Mouse (Mus musculus): Measurements from ENCODE around the gene Atg101. TPM values are rescaled to one million over a fixed set of nuclear protein-coding genes. Genes with fewer than 3 reads are reported as not detected.

Atg101 gene
- polyA plus RNA-seq, 1 experiment from 2014 or later = 79.8 TPM

DNA sequence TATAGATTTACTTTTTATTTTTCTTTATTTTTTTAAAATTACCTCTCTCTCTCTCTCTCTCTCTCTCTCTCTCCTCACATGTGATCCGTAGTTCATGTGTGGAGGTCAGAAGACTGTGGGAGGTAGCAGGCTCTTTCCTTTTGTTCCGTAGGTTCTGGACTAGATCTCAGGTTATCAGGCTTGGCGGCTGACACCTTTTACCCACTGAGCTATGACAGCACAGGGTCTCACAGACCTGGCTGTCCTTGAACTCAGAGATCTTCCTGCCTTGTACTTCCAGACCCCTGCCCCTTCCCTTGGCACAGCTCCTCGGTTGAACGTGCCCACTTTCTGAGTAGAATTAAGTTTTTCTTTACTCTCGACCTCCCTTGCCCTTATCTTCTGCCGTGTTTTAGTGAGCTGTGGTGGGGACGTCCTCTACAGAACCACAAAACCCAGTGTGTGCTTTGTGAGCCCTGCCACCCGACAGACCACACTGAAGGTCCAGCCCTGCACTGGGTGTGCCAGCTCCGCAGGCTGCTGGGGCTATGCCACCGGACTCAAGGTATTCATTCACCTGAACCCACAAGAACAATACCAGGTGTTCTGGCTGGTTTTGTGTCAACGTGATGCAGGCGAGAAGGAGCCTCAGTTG is 32.3 kb downstream of the Atg101 start:
- H3K9me3 ChIP-seq (replicated peaks; ENCODE audit: control insufficient read depth, low read length, poor library complexity, severe bottlenecking) = no peaks in the 10 kb centered on the region
- no peak for ATAC-seq
- peak overlapping the region; percentile 33 for H3K4me2 ChIP-seq (ENCODE audit: low read length)
- WGBS = 78% methylated on average over 13 of the region's 13 CpGs
- H3K27me3 ChIP-seq (ENCODE audit: control insufficient read depth, insufficient read depth, low read depth, low read length) = no peaks in the 10 kb centered on the region
- H3K36me3 ChIP-seq (ENCODE audit: control insufficient read depth, insufficient read depth, low read length) = no peaks in the 10 kb centered on the region
- no peak overlapping the region for H3K9ac ChIP-seq (ENCODE audit: low read depth, low read length)
- peak overlapping the region; percentile 19; the same call in 1 of the 2 replicates for H3K4me3 ChIP-seq (ENCODE audit: low read depth, low read length)
- no peak overlapping the region for H3K27ac ChIP-seq (ENCODE audit: low read length)
- H3K4me1 ChIP-seq (ENCODE audit: control insufficient read depth, insufficient read depth, low read length) = peaks cover 3% of the 10 kb centered on the region

DNA sequence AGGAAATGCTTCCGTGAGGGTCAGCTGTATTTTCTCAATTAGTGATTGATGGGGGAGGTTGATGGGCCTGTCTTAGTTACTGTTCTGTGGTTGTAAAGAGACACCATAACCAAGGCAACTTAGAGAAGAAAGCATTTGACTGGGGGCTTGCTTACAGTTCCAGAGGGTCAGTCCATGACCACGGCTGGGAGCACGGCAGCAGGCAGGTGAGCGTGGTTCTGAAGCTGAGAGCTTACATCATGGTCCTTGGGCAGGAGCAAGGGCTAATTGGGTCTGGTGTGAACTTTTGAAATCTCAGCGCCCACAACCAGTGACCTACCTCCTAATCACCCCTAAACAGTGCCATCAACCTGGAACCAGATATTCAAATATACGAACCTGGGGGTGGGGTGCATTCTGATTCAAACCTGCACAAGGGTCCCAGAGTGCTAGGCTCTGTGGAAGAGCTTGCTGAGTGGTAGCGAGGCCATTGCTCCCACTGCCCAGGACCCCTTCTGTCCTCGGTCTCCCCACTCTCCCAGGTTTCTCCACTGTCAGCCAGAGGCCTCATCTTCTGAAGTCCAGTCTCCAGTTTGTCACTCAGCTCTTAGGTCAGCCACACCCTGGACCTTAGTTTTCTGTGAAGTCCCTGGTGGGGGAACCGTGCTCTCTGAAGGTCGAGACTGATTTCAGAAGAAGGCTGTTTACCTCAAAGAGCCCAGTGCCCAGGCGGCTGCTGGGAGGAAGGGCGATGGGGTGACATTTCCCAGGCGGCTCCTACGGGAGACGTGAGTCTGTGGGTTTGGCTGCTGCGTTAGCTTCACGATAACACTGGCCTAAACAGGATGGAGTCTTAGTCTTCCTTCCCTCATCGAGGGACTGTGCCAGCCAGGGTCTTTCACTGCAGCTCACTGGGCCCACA is 33.1 kb downstream of the Atg101 start:
- Histone ChIP-seq H3K4me1 (ENCODE audit: control insufficient read depth, insufficient read depth, low read length) (peaks cover 3% of the 10 kb centered on the region), H3K9me3 (replicated peaks; ENCODE audit: control insufficient read depth, low read length, poor library complexity, severe bottlenecking) (no peaks in the 10 kb centered on the region), H3K27me3 (ENCODE audit: control insufficient read depth, insufficient read depth, low read depth, low read length) (no peaks in the 10 kb centered on the region), H3K4me2 (ENCODE audit: low read length) (no peak overlapping the region), H3K4me3 (ENCODE audit: low read depth, low read length) (no peak overlapping the region), H3K27ac (ENCODE audit: low read length) (no peak overlapping the region), H3K9ac (ENCODE audit: low read depth, low read length) (no peak overlapping the region), H3K36me3 (ENCODE audit: control insufficient read depth, insufficient read depth, low read length) (no peaks in the 10 kb centered on the region)
- no peak for ATAC-seq
- WGBS = 83% methylated on average over 18 of the region's 18 CpGs

DNA sequence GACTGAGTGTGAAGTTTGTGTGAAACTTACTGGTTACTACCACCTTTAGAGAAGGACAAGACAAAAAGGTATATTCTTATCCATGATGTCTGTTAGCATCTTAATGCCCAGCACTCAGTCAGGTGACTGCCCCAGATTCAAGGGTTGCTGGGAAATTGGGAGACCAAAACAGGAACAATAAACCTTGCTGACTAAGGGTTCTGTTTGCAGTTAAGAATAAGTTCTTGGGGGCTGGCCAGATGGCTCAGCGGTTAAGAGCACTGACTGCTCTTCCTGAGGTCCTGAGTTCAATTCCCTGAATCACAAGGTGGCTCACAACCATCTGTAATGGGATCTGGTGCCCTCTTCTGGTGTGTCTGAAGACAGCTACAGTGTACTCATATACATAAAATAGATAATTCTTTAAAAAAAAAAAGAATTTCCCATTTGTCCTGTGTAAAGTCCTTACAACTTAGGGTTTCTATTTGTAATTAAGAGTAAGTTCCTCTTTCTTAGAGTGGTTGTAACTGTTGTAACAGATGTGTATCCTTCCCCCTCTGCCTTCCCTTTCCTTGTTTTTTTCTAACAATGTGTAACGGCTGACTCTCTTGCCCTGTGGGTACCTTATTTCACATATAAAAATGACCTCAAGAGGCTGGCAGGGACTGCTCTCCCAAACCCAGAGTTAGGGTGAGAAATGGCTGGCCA is 33.9 kb downstream of the Atg101 start:
- H3K4me2 ChIP-seq (ENCODE audit: low read length) = no peak overlapping the region
- H3K4me1 ChIP-seq (ENCODE audit: control insufficient read depth, insufficient read depth, low read length) = peaks cover 3% of the 10 kb centered on the region
- no peaks in the 10 kb centered on the region for H3K36me3 ChIP-seq (ENCODE audit: control insufficient read depth, insufficient read depth, low read length)
- H3K27me3 ChIP-seq (ENCODE audit: control insufficient read depth, insufficient read depth, low read depth, low read length) = no peaks in the 10 kb centered on the region
- WGBS = 87% methylated on average over 2 of the region's 2 CpGs
- no peak overlapping the region for H3K9ac ChIP-seq (ENCODE audit: low read depth, low read length)
- H3K9me3 ChIP-seq (replicated peaks; ENCODE audit: control insufficient read depth, low read length, poor library complexity, severe bottlenecking) = no peaks in the 10 kb centered on the region
- no peak overlapping the region for H3K27ac ChIP-seq (ENCODE audit: low read length)
- no peak overlapping the region for H3K4me3 ChIP-seq (ENCODE audit: low read depth, low read length)
- ATAC-seq = no peak

DNA sequence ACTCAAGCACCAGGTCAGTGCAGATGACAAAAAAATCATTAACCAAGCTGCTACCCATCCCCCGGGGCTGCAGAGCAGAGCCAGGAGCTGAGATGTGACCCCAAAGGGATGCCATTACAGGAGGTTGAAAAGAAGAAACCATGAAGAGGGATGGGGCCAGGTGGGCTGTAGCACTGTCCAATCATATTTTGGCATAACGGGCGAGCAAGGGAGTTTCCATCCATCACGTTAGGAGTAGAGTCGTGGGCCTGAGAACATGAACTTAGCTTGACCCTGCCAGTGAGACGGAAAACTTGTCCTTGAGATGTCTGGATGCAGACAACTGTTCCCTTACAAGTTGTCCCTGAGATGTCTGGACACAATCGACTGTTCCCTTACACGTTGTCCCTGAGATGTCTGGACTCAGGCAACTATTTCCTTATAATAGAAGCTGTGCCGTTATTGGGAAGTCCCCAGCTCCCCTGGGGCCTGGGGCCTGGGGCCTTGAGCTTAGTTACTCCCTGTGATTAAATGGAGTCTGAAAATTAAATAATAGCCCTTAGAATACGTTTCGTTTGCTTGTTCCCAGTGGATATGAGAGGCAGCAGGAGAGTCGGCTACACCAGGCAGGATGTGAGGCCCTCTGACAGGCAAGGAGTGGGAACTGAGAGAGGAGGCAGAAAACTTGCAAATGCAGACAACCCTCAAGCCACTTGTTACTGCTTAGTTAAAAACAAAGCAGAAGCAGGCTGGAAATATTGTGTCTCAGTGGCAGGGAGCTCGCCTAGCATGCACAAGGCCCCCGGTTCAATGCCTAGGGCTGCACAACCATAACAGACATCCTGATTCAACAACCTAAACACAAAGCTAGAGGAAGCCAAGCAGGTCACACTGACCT is 35.1 kb downstream of the Atg101 start:
- peaks cover 3% of the 10 kb centered on the region for H3K4me1 ChIP-seq (ENCODE audit: control insufficient read depth, insufficient read depth, low read length)
- 69% methylated on average over 14 of the region's 14 CpGs for WGBS

DNA sequence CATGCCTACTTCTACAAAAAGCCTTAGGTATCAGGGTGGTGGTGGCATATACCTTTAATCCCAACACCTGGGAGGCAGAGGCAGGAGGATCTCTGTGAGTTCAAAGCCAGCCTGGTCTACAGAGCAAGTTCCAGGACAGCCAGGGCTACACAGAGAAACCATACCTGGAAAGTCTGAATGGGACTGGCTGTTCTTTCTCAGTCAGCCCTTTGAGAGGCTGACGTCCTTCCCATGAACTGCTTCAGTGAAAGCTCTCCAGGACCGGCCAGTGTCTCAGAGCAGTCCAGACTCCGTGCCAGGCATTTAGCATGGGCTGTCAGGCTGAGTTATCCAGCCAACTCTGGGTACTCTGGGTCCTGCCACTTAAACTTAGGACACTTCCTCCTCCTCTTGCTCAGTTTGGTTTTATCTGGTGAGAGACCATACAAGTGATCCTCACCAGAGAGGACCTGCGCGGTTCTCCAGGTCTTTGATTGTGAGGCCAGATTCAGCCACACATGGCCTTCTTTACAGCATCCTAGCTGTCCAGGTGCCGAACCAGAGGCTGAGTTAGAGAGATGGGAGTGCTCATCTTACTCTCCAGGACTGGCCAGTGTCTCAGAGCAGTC is 36.0 kb downstream of the Atg101 start:
- Histone ChIP-seq H3K4me2 (ENCODE audit: low read length) (no peak overlapping the region), H3K4me3 (ENCODE audit: low read depth, low read length) (no peak overlapping the region), H3K36me3 (ENCODE audit: control insufficient read depth, insufficient read depth, low read length) (no peaks in the 10 kb centered on the region), H3K4me1 (ENCODE audit: control insufficient read depth, insufficient read depth, low read length) (peaks cover 3% of the 10 kb centered on the region), H3K27me3 (ENCODE audit: control insufficient read depth, insufficient read depth, low read depth, low read length) (no peaks in the 10 kb centered on the region), H3K27ac (ENCODE audit: low read length) (no peak overlapping the region), H3K9me3 (replicated peaks; ENCODE audit: control insufficient read depth, low read length, poor library complexity, severe bottlenecking) (no peaks in the 10 kb centered on the region), H3K9ac (ENCODE audit: low read depth, low read length) (no peak overlapping the region)
- 88% methylated on average over 6 of the region's 6 CpGs for WGBS
- no peak for ATAC-seq

More for the DNA sequence above, 35.1 kb downstream of the Atg101 start:
- no peak overlapping the region for H3K4me3 ChIP-seq (ENCODE audit: low read depth, low read length)
- no peaks in the 10 kb centered on the region for H3K9me3 ChIP-seq (replicated peaks; ENCODE audit: control insufficient read depth, low read length, poor library complexity, severe bottlenecking)
- no peak overlapping the region for H3K4me2 ChIP-seq (ENCODE audit: low read length)
- ATAC-seq = no peak
- H3K9ac ChIP-seq (ENCODE audit: low read depth, low read length) = no peak overlapping the region
- no peak overlapping the region for H3K27ac ChIP-seq (ENCODE audit: low read length)
- H3K27me3 ChIP-seq (ENCODE audit: control insufficient read depth, insufficient read depth, low read depth, low read length) = no peaks in the 10 kb centered on the region
- no peaks in the 10 kb centered on the region for H3K36me3 ChIP-seq (ENCODE audit: control insufficient read depth, insufficient read depth, low read length)

DNA sequence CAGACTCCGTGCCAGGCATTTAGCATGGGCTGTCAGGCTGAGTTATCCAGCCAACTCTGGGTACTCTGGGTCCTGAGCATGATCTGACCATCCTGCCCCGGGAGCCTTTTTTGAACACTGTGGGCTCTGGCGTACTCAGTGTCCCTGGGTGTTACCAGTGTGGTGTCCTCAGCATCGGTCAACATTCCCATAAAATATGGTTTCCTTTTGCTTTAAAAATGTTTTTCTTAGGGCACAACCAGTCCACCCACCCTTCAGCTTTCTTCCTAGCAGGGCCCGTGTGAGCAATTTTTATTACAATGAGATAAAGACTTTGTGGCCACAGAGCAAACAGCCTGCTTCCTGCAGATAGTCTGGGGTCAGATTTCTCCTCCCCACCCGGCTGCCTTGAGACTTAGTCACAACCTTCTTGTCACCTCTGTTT is 36.6 kb downstream of the Atg101 start:
- Histone ChIP-seq H3K27me3 (ENCODE audit: control insufficient read depth, insufficient read depth, low read depth, low read length) (no peaks in the 10 kb centered on the region), H3K9me3 (replicated peaks; ENCODE audit: control insufficient read depth, low read length, poor library complexity, severe bottlenecking) (no peaks in the 10 kb centered on the region), H3K4me2 (ENCODE audit: low read length) (no peak overlapping the region), H3K4me3 (ENCODE audit: low read depth, low read length) (no peak overlapping the region), H3K36me3 (ENCODE audit: control insufficient read depth, insufficient read depth, low read length) (no peaks in the 10 kb centered on the region), H3K9ac (ENCODE audit: low read depth, low read length) (no peak overlapping the region), H3K27ac (ENCODE audit: low read length) (no peak overlapping the region), H3K4me1 (ENCODE audit: control insufficient read depth, insufficient read depth, low read length) (peaks cover 3% of the 10 kb centered on the region)
- no peak for ATAC-seq
- WGBS = 79% methylated on average over 6 of the region's 6 CpGs

DNA sequence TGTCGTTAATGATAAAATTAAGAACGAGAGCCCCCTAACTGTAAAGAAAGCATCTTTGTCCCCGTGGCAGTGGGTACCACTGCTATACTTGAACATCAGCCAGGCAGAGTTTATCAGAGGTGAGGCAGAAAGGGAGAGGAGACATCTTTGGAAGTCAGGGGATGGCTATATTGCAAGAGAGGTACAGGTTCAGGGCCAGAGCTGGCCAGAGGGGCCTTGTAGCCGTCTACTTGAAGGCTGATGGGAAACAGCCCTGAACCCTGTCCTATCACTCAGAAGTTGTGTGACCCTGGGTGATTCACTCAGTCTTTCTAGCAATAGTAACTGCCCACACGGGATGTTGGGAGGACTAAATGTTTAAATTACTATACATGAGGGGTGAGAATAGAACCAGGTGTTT is 37.1 kb downstream of the Atg101 start:
- no peak for ATAC-seq
- Histone ChIP-seq H3K4me2 (ENCODE audit: low read length) (no peak overlapping the region), H3K9me3 (replicated peaks; ENCODE audit: control insufficient read depth, low read length, poor library complexity, severe bottlenecking) (no peaks in the 10 kb centered on the region), H3K36me3 (ENCODE audit: control insufficient read depth, insufficient read depth, low read length) (no peaks in the 10 kb centered on the region), H3K9ac (ENCODE audit: low read depth, low read length) (no peak overlapping the region), H3K4me1 (ENCODE audit: control insufficient read depth, insufficient read depth, low read length) (no peaks in the 10 kb centered on the region; the same call in 1 of the 2 replicates), H3K4me3 (ENCODE audit: low read depth, low read length) (no peak overlapping the region), H3K27ac (ENCODE audit: low read length) (no peak overlapping the region), H3K27me3 (ENCODE audit: control insufficient read depth, insufficient read depth, low read depth, low read length) (no peaks in the 10 kb centered on the region)
- WGBS = 74% methylated on average over 5 of the region's 5 CpGs

DNA sequence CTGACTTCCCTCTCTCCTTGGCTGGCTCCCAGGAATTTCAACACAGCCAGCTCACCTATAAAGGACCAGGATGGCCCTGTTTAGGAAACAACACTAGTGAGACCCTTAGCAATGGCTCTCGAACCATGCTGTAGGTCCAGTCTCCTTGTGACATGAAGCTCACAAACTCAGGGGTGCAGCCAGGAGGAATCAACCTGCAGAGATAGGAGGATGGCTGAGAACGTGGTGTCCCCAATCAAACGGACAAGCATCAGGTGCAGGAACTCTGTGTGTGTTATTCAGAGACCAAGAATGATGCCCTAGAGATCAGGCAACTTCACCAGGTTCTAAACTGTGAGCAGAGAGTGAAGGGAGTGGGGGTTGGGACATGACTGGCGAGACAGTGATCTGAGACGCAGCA is 38.0 kb downstream of the Atg101 start:
- no peaks in the 10 kb centered on the region for H3K4me1 ChIP-seq (ENCODE audit: control insufficient read depth, insufficient read depth, low read length)
- H3K4me2 ChIP-seq (ENCODE audit: low read length) = no peak overlapping the region
- H3K4me3 ChIP-seq (ENCODE audit: low read depth, low read length) = no peak overlapping the region
- no peaks in the 10 kb centered on the region for H3K27me3 ChIP-seq (ENCODE audit: control insufficient read depth, insufficient read depth, low read depth, low read length)
- 81% methylated on average over 5 of the region's 5 CpGs for WGBS
- no peaks in the 10 kb centered on the region for H3K9me3 ChIP-seq (replicated peaks; ENCODE audit: control insufficient read depth, low read length, poor library complexity, severe bottlenecking)
- H3K9ac ChIP-seq (ENCODE audit: low read depth, low read length) = no peak overlapping the region
- ATAC-seq = no peak
- no peaks in the 10 kb centered on the region for H3K36me3 ChIP-seq (ENCODE audit: control insufficient read depth, insufficient read depth, low read length)
- no peak overlapping the region for H3K27ac ChIP-seq (ENCODE audit: low read length)

Data from midbrain, embryonic 16.5 days (tissue).